In genomic region chr6:121262004-121262403, GRCm38 (mm10) we compare ENCODE assay signal across 38 mouse cellular contexts. TPM values are rescaled to one million over a fixed set of nuclear protein-coding genes. Genes with fewer than 3 reads are reported as not detected.
"Had no signal": no experiment of that assay in that cellular context is flagged by ENCODE, and none has a peak within 500 bp of the region (broad histone marks: within the 10 kb centered on the region; RNA-seq: fewer than 3 reads in every experiment).

No protein-coding gene starts in this region.

- H3K9ac ChIP-seq: heart, embryonic 12.5 days; heart, embryonic 13.5 days; heart, embryonic 15.5 days; hindbrain, embryonic 12.5 days; hindbrain, embryonic 13.5 days; hindbrain, embryonic 14.5 days; hindbrain, embryonic 15.5 days; intestine, embryonic 15.5 days; kidney, embryonic 15.5 days had no signal

- ATAC-seq: hindbrain, embryonic 16.5 days; hindbrain, postnatal 0 days; inflammation-experienced regulatory T-cells, adult 6 months; intestine, embryonic 15.5 days; intestine, embryonic 16.5 days; intestine, postnatal 0 days had no signal

- H3K4me2 ChIP-seq: heart, embryonic 11.5 days; heart, embryonic 12.5 days; heart, embryonic 13.5 days; heart, embryonic 15.5 days; hindbrain, embryonic 12.5 days; hindbrain, embryonic 13.5 days; hindbrain, embryonic 14.5 days; hindbrain, embryonic 15.5 days; intestine, embryonic 15.5 days; kidney, embryonic 15.5 days had no signal

- H3K4me3 ChIP-seq: heart, embryonic 12.5 days; heart, embryonic 13.5 days; heart, embryonic 15.5 days; hindbrain, embryonic 10.5 days; hindbrain, embryonic 12.5 days; hindbrain, embryonic 13.5 days; hindbrain, embryonic 15.5 days; intestine, embryonic 15.5 days; kidney, embryonic 15.5 days; layer of hippocampus, adult 2 months; left cerebral cortex, adult 2 months had no signal

- H3K9me3 ChIP-seq: heart, embryonic 15.5 days; hindbrain, embryonic 15.5 days; intestine, embryonic 15.5 days; kidney, embryonic 15.5 days had no signal

- DNase-seq: heart, postnatal 10 days; heart, postnatal 14 days; heart, postnatal 36 days; heart, postnatal 4 days; kidney, adult 11 months; kidney, adult 18-20 months; kidney, adult 2 months; kidney, adult 8-10 months; kidney, adult 9 months; kidney, postnatal 10 days; kidney, postnatal 14 days; kidney, postnatal 25 days; kidney, postnatal 36 days; kidney, postnatal 4 days; layer of hippocampus, adult 9-11 months; layer of hippocampus, postnatal 36 days had no signal

- H3K4me1 ChIP-seq: heart, embryonic 12.5 days; heart, embryonic 13.5 days; heart, embryonic 15.5 days; hindbrain, embryonic 10.5 days; hindbrain, embryonic 12.5 days; hindbrain, embryonic 13.5 days; hindbrain, embryonic 15.5 days; intestine, embryonic 15.5 days; kidney, embryonic 15.5 days had no signal

- H3K27me3 ChIP-seq: heart, embryonic 12.5 days; heart, embryonic 13.5 days; heart, embryonic 15.5 days; hindbrain, embryonic 12.5 days; hindbrain, embryonic 13.5 days; hindbrain, embryonic 15.5 days; intestine, embryonic 15.5 days; kidney, embryonic 15.5 days had no signal

- H3K27ac ChIP-seq: heart, embryonic 13.5 days; heart, embryonic 15.5 days; hindbrain, embryonic 10.5 days; hindbrain, embryonic 12.5 days; hindbrain, embryonic 13.5 days; hindbrain, embryonic 14.5 days; hindbrain, embryonic 15.5 days; hindbrain, postnatal 0 days; intestine, embryonic 15.5 days; kidney, embryonic 15.5 days; kidney, postnatal 0 days; layer of hippocampus, adult 2 months; left cerebral cortex, adult 2 months had no signal

- H3K36me3 ChIP-seq: heart, embryonic 12.5 days; heart, embryonic 13.5 days; hindbrain, embryonic 10.5 days; hindbrain, embryonic 12.5 days; hindbrain, embryonic 13.5 days; hindbrain, embryonic 15.5 days; intestine, embryonic 15.5 days; kidney, embryonic 15.5 days had no signal

RNA-seq across cellular contexts. Expression of gene Usp18, which starts 16.3 kb away (rescaled TPM):
- total RNA-seq: layer of hippocampus, postnatal 10 days; layer of hippocampus, postnatal 14 days had no signal

RNA-seq across cellular contexts. Expression of gene Tuba8, which starts 51.5 kb away (rescaled TPM):
- polyA plus RNA-seq: heart, embryonic 14.5 days had no signal
